Mouse (Mus musculus): ENCODE measurements at regions not wholly inside any gene's neighbourhood (a gene's known extent, or its start where the extent isn't known, plus 50 kb on each side); places are given as distances from the start of the nearest gene placed in this dataset.
A peak's percentile ranks its signal among the peaks of the same experiment; 100 is the strongest.

DNA sequence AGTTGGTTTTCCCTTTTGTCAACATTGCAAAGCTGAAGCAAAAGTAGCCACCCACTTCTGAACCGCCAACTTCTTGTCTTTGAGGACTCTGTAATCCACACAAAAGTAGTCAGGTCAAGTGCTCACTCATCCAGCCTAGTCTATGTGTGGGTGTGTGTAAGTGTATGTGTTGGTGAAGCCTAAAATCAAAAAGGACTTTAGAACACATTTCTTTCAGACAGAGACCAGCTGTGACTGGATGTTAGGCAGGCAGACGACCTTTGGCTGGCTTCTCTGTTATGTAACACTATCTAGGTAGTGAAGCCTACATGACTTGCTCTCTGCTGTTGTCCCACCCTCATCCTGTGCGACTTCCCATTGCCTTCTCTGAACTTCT is 67.3 kb upstream of the Sesn3 start:
- no peak for DNase-seq (ENCODE audit: inconsistent age in 2 of 2, low spot score in 1 of 2)

DNA sequence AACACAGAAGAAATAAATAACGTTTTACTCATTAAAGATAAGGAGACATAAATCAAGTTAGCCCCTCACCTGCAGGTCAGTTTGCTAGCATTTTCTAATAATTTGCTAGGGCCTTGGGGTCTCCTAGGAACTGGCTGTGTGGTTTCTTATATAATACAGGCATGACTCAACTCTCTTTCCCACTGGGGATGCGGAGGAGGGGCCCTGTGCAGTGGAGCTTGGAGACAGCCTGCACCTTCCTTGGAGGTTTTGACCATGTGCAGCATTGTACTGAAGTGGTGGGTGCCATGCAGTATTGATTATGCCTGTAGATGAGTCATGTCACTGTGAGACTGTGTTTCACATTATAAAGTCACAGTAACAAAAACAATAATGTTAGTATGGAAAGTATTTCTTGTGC is 61.6 kb upstream of the Sesn3 start:
- DNase-seq (ENCODE audit: inconsistent age in 2 of 2, low spot score in 1 of 2) = peak in 1 of 2 experiments; percentile 62

DNA sequence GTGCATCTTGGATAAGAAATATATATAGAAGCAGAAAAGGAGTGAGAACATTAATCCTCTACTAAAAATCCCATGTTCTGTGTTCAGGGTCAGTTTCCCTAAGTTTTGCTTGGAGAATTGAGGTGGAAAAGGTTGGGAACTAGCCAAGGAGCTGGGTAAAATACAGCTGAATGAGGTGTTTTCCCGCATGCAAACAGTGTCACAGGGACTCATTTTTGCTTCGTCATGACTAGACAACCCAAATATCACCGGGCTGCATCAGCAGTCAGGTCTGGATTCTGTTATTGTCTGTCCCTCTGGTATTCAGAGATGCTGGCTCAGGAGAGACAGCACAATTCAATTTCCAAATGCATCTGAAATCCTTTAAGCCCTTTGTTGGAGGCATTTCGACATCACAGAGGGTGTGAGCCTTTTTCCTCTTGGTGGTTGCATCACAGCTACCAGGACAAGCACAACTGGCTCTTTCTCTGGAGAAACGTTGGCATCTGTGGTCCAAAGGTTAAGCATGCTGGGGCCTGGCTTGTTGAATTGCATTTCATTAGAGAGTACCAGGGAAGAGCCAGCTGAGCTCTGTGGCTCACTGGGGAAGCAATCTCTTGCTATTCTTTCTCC is 59.6 kb upstream of the Sesn3 start:
- DNase-seq (ENCODE audit: inconsistent age in 2 of 2, low spot score in 1 of 2) = peak in 1 of 2 experiments; percentile 59

DNA sequence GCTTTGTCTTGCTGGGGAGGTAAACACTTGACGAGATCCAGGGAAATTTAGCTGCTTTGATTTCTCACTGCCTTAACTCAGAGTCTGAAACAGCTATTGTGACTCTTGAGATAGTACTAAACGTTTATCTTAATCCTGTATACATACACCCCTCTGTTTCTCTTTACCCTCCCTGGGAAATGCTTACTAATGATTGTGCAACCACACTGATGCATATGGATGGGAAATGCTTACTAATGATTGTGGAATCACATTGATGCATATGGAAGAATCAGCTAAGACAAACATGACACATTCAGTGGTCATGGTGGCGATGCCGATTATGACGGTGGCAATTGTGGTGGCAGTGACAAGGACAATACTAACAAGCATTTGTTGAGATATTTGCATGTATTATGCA is 58.9 kb upstream of the Sesn3 start:
- DNase-seq (ENCODE audit: inconsistent age in 2 of 2, low spot score in 1 of 2) = peak in 1 of 2 experiments; percentile 16

DNA sequence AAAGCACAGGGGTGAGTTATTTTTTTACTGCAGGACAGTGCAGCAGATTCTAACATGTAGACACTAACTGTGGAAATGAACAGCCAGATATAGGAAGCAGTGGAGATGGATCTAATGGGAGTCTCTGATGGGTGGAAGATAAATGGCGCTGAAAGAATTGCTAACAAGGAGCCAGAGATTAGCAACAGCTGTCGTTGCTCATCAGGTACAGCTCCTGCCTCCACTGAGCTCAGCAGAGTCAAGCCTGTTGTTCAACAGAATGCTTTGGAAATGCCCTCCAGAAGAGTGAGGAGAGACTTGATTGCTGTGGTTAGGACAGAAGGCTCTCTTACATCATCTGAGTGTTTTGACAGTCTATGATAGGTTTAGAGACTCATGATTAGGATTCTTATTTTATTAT is 51.9 kb upstream of the Sesn3 start:
- DNase-seq (ENCODE audit: inconsistent age in 2 of 2, low spot score in 1 of 2) = no peak
